Mouse (Mus musculus) cerebellum, adult 8-10 months (tissue): ENCODE results near the gene Ciart.
A peak's percentile ranks its signal among the peaks of the same experiment; 100 is the strongest.
"Not testable (repeated sequence)": the region's sequence is repeated elsewhere in the genome, so short reads cannot be mapped to it uniquely, and the experiment has no call there.

ENCODE experiments used
- DNase-seq: peaks from one replicate; pipeline ENCODE4 v3.0.0; 2022

Ciart gene

GRCm38 (mm10) chr3:95881979-95882815 lies at the start of gene Ciart:
Ciart (minus strand) TSS chr3:95882251.
- peak; percentile 90 for DNase-seq

- DNase-seq = no peak
These were observed 49.4 kb upstream of the Ciart start for GRCm38 (mm10) chr3:95931471-95931870.

DNA sequence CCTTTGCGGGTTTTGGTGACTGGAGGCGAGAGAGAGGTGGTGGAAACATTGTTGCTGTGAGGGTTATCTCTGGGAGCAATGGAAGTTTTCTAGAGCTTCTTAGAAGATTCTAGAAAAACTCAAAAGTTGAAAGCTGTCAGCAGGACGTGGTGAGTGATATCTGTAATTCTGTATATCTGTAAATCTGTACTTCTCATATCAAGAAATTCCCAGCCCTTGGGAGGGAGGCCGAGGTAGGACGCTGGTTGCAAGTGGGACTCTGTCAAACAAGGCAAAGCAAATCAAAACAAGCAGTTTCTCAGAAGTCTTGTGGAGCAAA lies 48.4 kb upstream of the Ciart start:
- DNase-seq = no peak

DNA sequence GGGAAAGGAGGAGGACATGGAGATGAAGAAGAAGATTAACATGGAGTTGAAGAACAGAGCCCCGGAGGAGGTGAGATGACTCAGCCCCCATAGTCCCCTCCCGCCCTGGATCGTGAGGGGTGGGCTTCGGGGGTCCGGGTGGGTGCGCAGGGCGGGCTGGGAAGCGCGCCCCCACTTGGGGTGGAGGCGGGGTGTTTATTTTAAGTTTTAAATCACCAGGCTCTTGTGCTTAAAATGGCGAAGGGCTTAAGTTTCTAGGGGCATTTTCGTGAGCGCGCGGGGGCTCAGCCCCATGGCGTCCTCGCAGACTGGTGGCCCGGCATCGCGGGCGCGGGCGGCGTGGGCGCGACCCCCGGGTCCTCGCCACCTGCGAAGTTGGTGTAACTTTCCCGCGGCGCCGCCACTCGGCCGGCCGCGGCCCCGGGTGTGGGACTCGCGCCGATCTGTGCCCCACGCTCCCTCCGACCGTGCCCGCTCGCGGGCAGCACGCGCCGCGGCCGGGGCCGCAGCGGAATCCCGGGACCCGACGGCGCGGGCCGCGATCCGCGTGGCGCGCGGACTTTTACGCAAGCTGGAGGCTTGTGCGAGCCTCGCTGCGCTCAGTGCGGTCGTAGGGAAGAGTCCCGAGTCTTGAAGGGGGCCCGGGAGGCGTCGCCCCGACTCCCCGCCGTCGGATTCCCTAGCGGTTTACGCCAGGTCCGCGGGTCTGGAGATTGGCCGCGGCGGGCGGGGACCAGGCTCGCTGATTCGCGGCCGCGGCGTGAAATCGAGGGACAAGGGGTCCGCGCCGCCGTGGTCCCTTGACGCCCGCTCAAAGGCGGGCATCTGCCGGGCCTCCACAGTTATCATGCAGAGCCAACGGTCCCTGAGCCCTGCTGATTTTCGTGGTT lies 47.8 kb upstream of the Ciart start:
- DNase-seq = peak; percentile 37

DNA sequence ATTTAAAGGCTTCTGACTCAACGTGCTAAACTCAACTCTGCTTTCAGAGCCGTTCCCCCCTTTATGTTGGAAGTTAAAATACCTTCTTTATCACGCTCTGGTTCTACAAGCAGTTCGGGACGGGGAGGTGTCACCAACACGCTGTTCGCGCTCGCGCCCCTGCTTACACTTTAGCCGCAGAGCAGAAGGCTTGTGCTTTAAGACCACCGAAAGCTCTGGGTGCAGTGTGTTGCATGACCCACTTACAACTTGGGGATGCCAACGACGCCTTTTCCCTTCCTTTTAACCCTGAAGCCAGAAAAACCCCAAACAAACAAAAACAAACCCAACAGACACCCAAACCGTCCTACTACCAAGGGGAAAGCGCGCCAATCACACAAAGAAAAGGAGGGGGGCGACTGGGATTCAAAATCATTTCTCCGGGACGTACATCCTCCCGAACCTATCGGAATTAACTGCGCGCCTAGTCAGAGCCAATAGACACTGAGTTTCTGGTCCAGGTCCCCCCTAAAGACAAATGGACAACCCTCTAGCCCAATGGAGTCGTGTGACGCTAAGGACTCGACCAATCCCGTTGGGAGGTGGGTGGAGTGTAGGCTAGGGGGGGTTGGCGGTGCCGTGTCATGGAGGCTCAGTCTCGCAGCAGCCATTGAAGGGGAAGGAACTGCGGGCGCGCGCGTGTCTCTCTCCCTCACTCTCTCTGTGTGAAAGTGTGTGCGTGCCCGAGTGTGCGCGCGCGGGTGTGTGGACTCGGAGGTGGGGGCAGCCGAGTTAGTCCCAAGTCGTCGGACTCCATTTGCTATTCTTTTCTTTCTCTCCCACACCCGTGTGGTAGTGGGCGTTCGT lies 46.8 kb upstream of the Ciart start, which contains the start of gene Anp32e:
Gene Anp32e (plus strand): TSS at position 589 of the 846 bp plus-strand sequence.
- peak; percentile 98 for DNase-seq

- no peak for DNase-seq
These were observed 46.2 kb upstream of the Ciart start for GRCm38 (mm10) chr3:95928261-95928657.

DNA sequence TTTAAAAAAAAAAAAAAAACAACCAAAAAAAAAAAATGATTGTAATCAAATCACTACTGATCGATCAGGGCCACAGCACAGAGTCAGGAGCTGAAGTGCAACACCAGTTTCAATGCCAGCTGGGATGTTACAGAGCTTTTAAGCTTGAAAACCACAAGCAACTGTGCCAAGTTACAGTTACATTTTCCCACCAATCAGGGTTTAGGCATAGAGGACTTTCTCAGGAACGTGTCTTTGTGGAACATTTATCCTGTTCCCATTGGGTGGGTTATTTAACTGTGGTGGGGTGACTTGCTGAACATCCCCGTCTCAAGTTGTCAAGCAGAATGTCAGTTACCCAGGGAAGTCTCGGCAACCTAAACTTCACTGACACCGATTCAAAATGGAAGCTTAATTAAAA lies 43.0 kb upstream of the Ciart start:
- no peak for DNase-seq

DNA sequence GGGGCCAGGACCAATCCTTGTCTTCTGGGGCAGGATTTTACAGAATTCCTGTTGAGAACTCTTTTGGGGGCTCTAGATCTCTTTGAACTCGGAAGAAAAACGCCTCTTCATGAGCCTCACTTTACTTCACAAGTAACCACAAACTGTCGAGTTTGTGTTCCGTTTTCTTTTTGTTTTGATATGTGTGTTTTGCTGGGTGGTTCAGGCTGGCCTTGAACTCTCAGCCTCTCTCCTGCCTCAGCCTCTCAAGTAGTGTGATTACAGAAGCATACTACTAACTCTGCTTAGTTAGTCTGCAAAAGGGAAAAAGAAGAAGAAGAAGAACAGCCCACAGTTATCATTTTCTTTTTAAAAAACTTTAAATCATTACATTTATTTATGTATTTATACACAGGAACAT lies 42.1 kb upstream of the Ciart start:
- no peak for DNase-seq

GRCm38 (mm10) chr3:95923429-95923828 lies 41.4 kb upstream of the Ciart start:
- not testable (repeated sequence) for DNase-seq

GRCm38 (mm10) chr3:95920532-95920931 lies 38.5 kb upstream of the Ciart start:
- DNase-seq = not testable (repeated sequence)

DNA sequence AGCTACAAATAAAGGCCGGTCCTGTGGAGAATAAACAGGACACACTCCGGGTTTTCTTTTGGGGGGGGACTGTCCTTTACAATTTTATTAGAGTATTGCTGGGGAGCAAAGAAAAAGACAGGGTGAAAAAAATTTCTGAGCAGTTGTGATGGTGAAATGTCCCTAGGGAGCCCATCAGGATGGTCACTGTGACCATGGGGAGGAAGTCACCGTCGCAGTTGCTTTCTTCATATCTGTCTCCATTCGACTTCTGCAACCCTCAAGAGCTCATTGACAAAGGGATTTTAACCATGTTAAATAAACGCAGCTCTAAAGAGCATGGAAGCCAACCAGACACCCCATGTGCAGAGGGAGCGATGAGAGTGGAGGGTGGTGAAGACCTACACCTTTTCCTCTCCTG lies 34.7 kb upstream of the Ciart start:
- DNase-seq = no peak

DNA sequence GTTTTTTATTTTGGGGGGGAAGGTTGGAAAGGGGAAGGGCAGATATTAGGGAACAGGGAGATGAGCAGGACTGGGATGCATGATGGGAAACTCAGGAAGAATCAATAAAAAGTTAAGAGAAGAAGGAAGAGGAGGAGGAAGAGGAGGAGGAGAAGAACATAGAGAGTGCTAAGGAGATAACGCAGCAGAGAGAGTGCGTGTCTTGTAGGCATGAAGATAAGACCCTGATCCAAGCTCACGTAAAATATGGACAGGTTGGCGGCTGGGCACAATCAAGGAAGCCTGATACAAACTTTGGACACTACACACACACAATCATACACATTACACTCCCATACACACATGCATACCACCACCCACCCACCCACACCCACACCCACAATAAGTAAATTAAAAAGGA lies 32.7 kb upstream of the Ciart start:
- no peak for DNase-seq

GRCm38 (mm10) chr3:95907613-95908012 lies 25.6 kb upstream of the Ciart start:
- no peak for DNase-seq

- DNase-seq = peak; percentile 43
These were observed 24.8 kb upstream of the Ciart start for GRCm38 (mm10) chr3:95906860-95907259.

- DNase-seq = no peak
These were observed 24.0 kb upstream of the Ciart start for GRCm38 (mm10) chr3:95905940-95906492.

GRCm38 (mm10) chr3:95905146-95905939 lies 23.3 kb upstream of the Ciart start:
- no peak for DNase-seq

- no peak for DNase-seq
These were observed 22.5 kb upstream of the Ciart start, which contains the start of gene Car14 for GRCm38 (mm10) chr3:95904568-95904967. Car14 (minus strand) TSS chr3:95904691.

DNA sequence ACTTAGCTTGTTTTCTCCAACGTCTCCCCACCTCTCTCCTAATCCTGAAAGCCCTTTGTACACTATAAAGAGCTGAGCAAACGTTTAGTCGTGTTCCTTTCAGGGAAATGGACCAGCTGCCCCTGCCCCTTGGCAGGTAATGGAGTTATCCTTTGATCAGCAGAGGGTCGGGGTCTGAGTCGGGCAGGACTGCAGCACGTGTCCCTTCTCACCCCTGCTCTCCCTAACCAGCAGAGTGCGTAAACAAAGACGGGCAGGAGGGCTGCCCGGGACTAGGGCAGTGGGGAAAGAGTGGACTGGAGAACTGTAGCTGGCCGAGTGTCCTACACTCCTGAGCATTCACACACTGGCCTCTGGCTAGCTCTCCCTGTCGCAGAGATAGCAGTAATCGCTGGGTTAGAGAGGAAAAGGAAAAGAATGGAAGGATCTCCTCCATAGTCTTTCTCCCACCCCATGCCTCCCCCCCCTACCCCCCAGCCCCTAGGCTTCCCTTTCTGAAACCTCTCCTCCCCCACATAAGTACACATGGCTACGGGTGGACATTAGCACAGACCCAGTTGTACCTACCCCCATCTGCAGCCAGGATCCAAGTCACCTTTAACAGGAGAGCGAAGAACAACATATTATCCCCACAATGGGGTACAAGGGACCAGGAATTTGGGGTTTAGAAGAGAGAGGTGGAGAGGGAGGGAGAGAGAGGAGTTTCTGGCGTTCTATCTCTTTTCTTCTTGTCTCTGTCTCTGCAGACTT lies 21.9 kb upstream of the Ciart start:
- no peak for DNase-seq

DNA sequence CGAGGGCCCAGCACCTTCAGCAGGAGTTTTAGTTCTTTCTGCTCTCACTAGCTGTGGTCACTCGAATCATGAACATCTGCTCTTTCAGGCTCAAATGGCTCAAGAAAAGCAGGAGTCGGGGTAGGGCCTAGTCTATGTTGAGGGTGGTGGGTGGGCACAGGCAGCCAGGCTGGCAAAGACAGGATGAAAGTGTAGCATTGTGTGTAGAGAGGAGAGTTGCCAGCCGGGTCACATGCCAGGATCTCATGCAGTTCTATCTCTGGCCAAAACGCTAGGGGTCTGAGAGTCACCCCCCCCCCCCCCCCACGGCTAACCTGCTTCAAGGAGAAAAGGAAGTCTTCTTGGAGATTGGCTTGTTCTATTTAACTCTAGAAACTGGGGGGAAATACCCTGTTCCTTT lies 20.6 kb upstream of the Ciart start:
- DNase-seq = no peak

GRCm38 (mm10) chr3:95902373-95902625 lies 20.2 kb upstream of the Ciart start:
- DNase-seq = no peak
